Mouse (Mus musculus) cerebral cortex, adult 2 months (tissue): Measurements from ENCODE around the gene Tmem132d.

Source experiments
- WGBS: fragments of 180-500 bp; shearing (Covaris S2); methylation state at CpG from one replicate; pipeline ENCODE4 v1.1.7; 2018; 5-methylcytosine and 5-hydroxymethylcytosine counted together

Gene Tmem132d

GRCm38 (mm10) chr5:128407546-128407945 is 25.3 kb downstream of the Tmem132d start:
- WGBS: 74% methylated on average over 9 of the region's 9 CpGs

- WGBS: 82% methylated on average over 8 of the region's 8 CpGs
Measured at GRCm38 (mm10) chr5:128405071-128405470, 27.8 kb downstream of the Tmem132d start.

- 93% methylated on average over 3 of the region's 3 CpGs for WGBS
Measured at GRCm38 (mm10) chr5:128404223-128404622, 28.7 kb downstream of the Tmem132d start.

DNA sequence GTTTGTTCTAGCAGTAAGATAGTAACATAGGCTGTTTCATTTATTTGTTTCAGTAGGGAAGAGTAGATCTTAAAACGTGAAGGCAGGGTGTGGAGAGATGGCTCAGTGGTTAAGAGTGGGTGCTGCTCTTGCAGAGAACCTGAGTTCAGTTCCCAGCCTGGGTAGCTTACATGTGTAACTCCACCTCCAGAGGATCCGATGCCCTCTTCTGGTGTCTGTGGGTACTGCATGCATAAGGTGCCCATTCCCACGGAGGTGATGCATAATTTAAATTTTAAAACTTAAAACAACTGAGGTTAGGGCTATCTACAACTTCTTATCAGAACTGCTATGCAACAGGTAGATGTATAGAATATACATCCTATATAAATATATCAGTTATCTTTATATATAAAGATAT is 40.5 kb downstream of the Tmem132d start:
- 75% methylated on average over 3 of the region's 3 CpGs for WGBS

DNA sequence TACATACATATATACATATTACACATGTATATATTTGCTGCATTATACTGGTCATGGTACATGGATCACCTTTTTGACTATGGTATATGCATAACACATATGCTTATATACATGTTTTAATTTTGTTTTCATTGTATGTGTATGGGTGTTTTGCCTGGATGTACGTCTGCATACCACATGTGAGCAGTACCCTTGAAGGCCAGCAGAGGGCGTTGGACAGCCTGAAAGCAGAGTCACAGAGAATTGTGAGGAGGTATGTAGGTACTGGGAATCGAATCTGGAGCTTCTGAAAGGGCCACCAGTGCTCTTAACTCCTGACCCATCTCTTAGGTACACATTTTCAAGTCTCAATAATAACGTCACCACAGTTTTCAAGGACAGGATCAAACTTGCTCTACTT is 43.2 kb downstream of the Tmem132d start:
- WGBS: 64% methylated on average over 4 of the region's 4 CpGs

DNA sequence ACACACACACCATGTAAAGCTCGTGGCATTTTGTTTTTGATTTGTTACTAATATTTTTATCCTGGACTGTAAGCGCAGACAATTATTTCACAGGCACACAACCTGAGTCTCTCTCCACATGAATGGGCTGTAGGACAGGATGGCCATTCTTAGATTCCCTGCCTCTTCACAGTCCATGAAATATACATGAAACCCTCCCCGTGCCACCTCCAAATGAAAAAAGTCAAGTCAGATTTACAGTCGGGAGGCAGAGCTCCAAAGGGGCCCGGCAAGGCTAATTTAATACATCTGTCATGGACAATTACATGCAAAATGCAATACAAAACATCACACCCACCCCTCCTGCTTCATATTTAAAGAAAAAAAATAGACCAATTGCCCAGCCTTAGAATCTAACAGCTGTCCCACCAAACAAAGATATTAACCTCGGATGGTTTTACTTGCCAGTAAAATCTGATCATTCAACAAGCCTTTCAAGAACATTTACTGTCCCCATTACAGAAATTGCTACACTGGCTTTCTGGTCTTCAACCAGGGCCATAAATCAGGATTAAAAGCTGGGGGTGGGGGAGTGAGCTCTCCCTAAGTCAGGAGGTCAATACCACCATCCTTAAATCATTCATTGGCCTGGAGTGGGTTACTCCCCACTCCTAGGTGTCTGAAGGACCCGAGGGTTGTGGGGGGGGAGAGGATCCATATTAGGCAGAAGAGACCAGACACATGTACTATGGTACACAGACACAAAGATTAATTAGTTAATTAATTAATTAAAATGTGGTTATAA is 44.3 kb downstream of the Tmem132d start:
- WGBS: 67% methylated on average over 7 of the region's 7 CpGs

- WGBS: 91% methylated on average over 3 of the region's 3 CpGs
Measured at GRCm38 (mm10) chr5:128369814-128370213, 63.1 kb downstream of the Tmem132d start.

- 54% methylated on average over 7 of the region's 7 CpGs for WGBS
Measured at GRCm38 (mm10) chr5:128369111-128369510, 63.8 kb downstream of the Tmem132d start.

GRCm38 (mm10) chr5:128365261-128365985 is 67.5 kb downstream of the Tmem132d start:
- 58% methylated on average over 3 of the region's 3 CpGs for WGBS

- 49% methylated on average over 23 of the region's 23 CpGs for WGBS
Measured at GRCm38 (mm10) chr5:128360946-128361675, 71.8 kb downstream of the Tmem132d start.

DNA sequence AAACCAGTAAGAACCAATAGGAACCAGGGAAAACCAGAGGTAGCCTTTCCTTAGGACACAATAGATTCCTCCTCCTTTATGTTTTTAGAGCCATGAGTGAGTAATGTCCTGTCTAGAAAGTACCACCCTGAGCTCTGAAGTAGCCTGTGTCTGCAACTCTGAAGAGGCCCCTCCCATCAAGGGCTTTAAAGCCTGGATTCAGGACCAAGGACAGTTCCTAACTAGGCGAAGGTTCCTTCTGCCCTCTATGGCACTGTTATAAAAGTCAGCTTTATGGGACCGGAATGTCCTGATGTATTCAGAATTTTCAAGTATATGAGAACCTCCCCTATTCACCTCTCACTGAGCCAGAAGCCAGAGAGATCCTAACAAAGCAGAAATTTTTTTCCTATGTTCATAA is 84.0 kb downstream of the Tmem132d start:
- 64% methylated on average over 2 of the region's 2 CpGs for WGBS

- WGBS: 72% methylated on average over 7 of the region's 7 CpGs
Measured at GRCm38 (mm10) chr5:128336841-128337240, 96.0 kb downstream of the Tmem132d start.

DNA sequence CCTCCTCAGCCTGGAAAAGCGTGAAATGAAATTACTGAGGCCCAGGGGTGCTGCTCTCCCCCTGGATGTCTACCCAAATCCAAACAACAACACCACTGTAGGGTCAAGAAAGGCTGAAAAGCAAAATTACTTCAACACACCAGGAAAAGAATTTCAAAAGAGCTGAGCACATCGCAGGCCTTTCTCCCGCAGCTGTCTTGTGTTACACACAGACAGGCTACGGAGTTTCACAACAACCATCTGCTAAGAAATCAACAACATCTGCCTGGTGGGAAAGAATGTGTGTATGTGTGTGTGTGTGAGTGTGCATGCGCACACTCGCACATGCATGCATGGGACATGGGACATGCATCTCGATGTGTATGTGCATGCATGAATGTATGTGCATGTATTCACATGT is 100.1 kb downstream of the Tmem132d start:
- 81% methylated on average over 7 of the region's 7 CpGs for WGBS

DNA sequence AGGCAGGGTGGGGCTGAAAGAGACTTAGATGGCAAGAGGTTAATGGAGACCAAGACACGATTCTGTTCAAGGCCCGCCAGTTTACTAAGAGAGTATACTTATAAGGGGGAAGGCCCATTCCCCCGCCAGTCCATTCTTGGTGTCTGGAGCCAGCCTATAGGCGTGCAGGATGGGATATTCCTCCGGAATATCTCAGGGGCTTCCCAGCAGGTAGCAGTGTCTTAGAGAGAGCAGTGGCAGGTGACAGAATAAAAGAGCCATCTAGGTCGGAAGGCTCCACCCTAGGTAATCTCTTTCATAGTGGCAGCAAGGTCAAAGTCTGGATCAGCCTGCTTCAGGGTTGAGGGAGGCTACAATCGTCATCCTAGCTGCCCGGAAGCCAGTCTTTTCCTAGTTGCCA is 102.5 kb downstream of the Tmem132d start:
- 95% methylated on average over 8 of the region's 8 CpGs for WGBS

- 60% methylated on average over 2 of the region's 2 CpGs for WGBS
Measured at GRCm38 (mm10) chr5:128302387-128302786, 130.5 kb downstream of the Tmem132d start.

- WGBS: 27% methylated on average over 2 of the region's 2 CpGs
Measured at GRCm38 (mm10) chr5:128291191-128291590, 141.7 kb downstream of the Tmem132d start.

GRCm38 (mm10) chr5:128273255-128273654 is 159.6 kb downstream of the Tmem132d start:
- WGBS: 67% methylated on average over 6 of the region's 6 CpGs

DNA sequence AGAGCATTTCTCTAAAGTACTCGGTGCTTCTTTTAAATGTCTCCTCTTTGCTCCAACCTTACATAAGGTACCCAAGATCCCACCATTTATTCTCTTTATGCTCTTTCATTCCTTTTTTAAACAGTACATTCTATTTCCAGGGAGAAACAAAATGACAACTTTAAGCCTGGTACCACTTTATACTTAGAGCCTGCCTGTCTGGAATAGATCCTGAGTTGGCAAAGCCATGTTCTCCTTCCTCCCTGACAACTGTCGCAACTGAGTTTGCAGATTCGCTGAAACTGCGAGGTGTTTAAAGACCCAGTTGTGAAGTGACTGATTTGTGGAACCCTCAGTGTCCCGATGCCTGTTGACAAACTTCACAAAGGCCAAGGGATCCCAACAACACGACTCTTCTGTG is 165.5 kb downstream of the Tmem132d start:
- 59% methylated on average over 6 of the region's 6 CpGs for WGBS

- 61% methylated on average over 4 of the region's 4 CpGs for WGBS
Measured at GRCm38 (mm10) chr5:128244219-128244618, 188.7 kb downstream of the Tmem132d start.

- 69% methylated on average over 9 of the region's 9 CpGs for WGBS
Measured at GRCm38 (mm10) chr5:128236638-128237335, 196.1 kb downstream of the Tmem132d start.

DNA sequence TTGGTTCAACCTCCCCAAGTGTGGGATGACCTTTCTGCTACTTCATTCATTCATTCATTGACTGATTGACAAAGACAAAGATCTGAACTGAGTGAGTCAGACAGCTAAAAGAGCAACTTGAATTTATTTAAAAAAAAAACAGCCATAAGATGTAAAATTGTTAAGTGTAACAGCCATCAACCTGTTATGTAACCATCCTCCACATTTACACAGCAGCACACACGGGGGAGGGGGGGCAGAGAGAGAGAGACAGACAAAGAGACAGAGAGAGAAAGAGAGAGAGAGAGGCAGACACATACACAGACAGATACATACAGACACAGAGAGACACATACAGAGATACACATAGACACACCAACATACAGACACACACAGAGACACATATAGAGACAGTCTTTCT is 197.3 kb downstream of the Tmem132d start:
- 29% methylated on average over 1 of the region's 1 CpGs for WGBS

DNA sequence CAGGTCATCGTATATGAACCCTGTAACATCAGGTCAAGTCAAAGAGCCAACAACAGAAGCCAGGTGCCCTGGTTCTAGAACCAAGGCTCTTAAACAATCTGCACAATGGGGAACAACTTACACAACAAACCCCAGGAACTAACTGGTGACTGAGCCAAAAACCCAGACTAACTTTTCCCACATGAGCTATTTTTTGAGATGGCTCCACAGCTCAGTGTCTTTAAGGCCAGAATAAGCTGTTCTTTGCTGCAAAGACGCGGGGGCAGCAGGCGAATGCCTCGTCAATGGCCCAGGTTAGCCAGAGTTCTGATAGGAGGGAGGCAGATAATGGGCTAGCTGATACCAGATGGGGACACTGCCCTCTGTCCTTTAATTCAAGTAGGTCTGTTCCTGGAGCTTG is 221.8 kb downstream of the Tmem132d start:
- WGBS: 59% methylated on average over 5 of the region's 5 CpGs
